8 mouse cellular contexts compared by ENCODE assay signal in genomic region chr3:30602065-30602739, GRCm38 (mm10). TPM values are rescaled to one million over a fixed set of nuclear protein-coding genes. Genes with fewer than 3 reads are reported as not detected.
DNase-seq lines count a peak whose midpoint lies in the region; ATAC-seq lines count a peak whose summit lies in the region.

Gene Mynn (plus strand): TSS chr3:30602065.

- H3K4me3 ChIP-seq in intestine, embryonic 14.5 days (ENCODE audit: low read depth, low read length) = peak within 1 kb of the TSS; percentile 84

- intact Hi-C loops in left cerebral cortex, postnatal 14 days (cut with DNase I) = loop anchor here (5.0 to 10.0 kb wide), 3 partner anchors 190 to 363 kb away; partner anchors contain the start of genes Phc3 and Sec62

- WGBS in intestine, embryonic 14.5 days = 0% methylated on average over 38 of the region's 40 CpGs

- no peaks in the 10 kb centered on the region for H3K9me3 ChIP-seq in intestine, embryonic 14.5 days (ENCODE audit: control insufficient read depth, low read length)

- peak within 1 kb of the TSS; percentile 86 for H3K27ac ChIP-seq in intestine, embryonic 14.5 days (ENCODE audit: low read depth)

- H3K4me2 ChIP-seq in intestine, embryonic 14.5 days (ENCODE audit: low read length) = peak within 1 kb of the TSS; percentile 95

- DNase-seq in adrenal gland, adult 18-20 months (ENCODE audit: low spot score in 2 of 2) = peak; percentile 89 to 95
- peak; percentile 96 for DNase-seq in embryo, embryonic 11 days
- peak; percentile 95 for DNase-seq in gastrocnemius, postnatal 25 days
- peak; percentile 99 for DNase-seq in intestine, embryonic 14.5 days (ENCODE audit: low spot score)
- peak; percentile 93 to 96 for DNase-seq in left cerebral cortex, postnatal 14 days (ENCODE audit: low spot score in 2 of 2)
- DNase-seq in mesoderm, embryonic 11.5 days (ENCODE audit: low read depth, low spot score) = peak; percentile 97
- peak; percentile 96 to 97 for DNase-seq in right cerebral cortex, postnatal 36 days (ENCODE audit: low spot score in 2 of 2)
- DNase-seq in yolk sac, embryonic 10.5 days (ENCODE audit: low spot score) = peak; percentile 99

- peak within 1 kb of the TSS; percentile 74 for H3K9ac ChIP-seq in intestine, embryonic 14.5 days (ENCODE audit: low read length)

- H3K27me3 ChIP-seq in intestine, embryonic 14.5 days (replicated peaks; ENCODE audit: control insufficient read depth, insufficient read depth, low read length) = peaks cover 9% of the 10 kb centered on the region; the same call in 1 of the 2 replicates

- H3K4me1 ChIP-seq in intestine, embryonic 14.5 days (replicated peaks; ENCODE audit: control insufficient read depth, insufficient read depth, low read length) = peaks cover 12% of the 10 kb centered on the region

- peak; percentile 93 for ATAC-seq in intestine, embryonic 14.5 days (replicated peaks; ENCODE audit: low FRiP score, low TSS enrichment, low read depth)

- peaks cover 23% of the 10 kb centered on the region for H3K36me3 ChIP-seq in intestine, embryonic 14.5 days (ENCODE audit: control insufficient read depth, insufficient read depth, low read length)

RNA-seq across cellular contexts. Expression of gene Mynn, which starts in this region (rescaled TPM):
- 10 to 100 TPM; 17.3 to 23.3 TPM for total RNA-seq in adrenal gland, adult 18-20 months (2021)
- total RNA-seq in gastrocnemius, postnatal 25 days (2021) = 1 to 10 TPM; 9.0 to 9.3 TPM
- 26.7 and 28.7 TPM in 2 replicates for polyA plus RNA-seq in intestine, embryonic 14.5 days (2014; fragmentation: Nextera tagmentation; extraction: Ambion mirVana)
- total RNA-seq in left cerebral cortex, postnatal 14 days (2021) = 10 to 100 TPM; 15.5 to 17.3 TPM

Comparison
In these comparisons a context has a peak if more than half of its experiments do, and no peak if none do; other contexts are left out.
1. Peak in every context shown above with its lines: DNase-seq, ATAC-seq, H3K4me3 ChIP-seq and H3K27ac ChIP-seq.